Mouse (Mus musculus) liver, adult 2 months (tissue): ENCODE data around the gene Snrpb2.

Experiments
- CTCF ChIP-seq: fragments of 200-500 bp; IDR thresholded peaks from 2 replicates; pipeline ENCODE4 v1.5.1; 2011; ENCODE audit warnings: low read depth, low read length, control low read depth
- POLR2A ChIP-seq: fragments of 200-500 bp; IDR thresholded peaks from 2 replicates; pipeline ENCODE4 v1.6.1; 2011; ENCODE audit warnings: low read length, control low read depth; ENCODE audit not compliant: insufficient read depth; ENCODE audit errors: extremely low read depth

GRCm38 (mm10) chr2:143034350-143035085 lies 28.3 kb upstream of the Snrpb2 start:
- TF ChIP-seq POLR2A (no peak), CTCF (no peak)
